Mouse (Mus musculus) urinary bladder, postnatal 10 days (tissue): ENCODE measurements around the gene Cpn1.
"Not testable (repeated sequence)": the region's sequence is repeated elsewhere in the genome, so short reads cannot be mapped to it uniquely, and the experiment has no call there.

Experiments
- DNase-seq: peaks from one replicate; pipeline ENCODE4 v3.0.0; 2022; ENCODE audit warnings: low spot score

Gene Cpn1

GRCm38 (mm10) chr19:43981992-43982391, 4.4 kb downstream of the Cpn1 start:
- no peak for DNase-seq

- no peak for DNase-seq
These were observed 5.6 kb downstream of the Cpn1 start for GRCm38 (mm10) chr19:43980711-43981110.

GRCm38 (mm10) chr19:43977799-43978198, 8.6 kb downstream of the Cpn1 start:
- no peak for DNase-seq

- DNase-seq: no peak
These were observed 9.7 kb downstream of the Cpn1 start for GRCm38 (mm10) chr19:43976661-43977060.

GRCm38 (mm10) chr19:43974221-43974620, 12.1 kb downstream of the Cpn1 start:
- no peak for DNase-seq

GRCm38 (mm10) chr19:43973711-43974110, 12.6 kb downstream of the Cpn1 start:
- no peak for DNase-seq

GRCm38 (mm10) chr19:43972129-43972528, 14.2 kb downstream of the Cpn1 start:
- DNase-seq: no peak

GRCm38 (mm10) chr19:43968436-43969026, 17.8 kb downstream of the Cpn1 start:
- no peak for DNase-seq

- DNase-seq: no peak
These were observed 19.9 kb downstream of the Cpn1 start for GRCm38 (mm10) chr19:43966481-43966880.

- DNase-seq: no peak
These were observed 20.8 kb downstream of the Cpn1 start for GRCm38 (mm10) chr19:43965496-43966085.

- DNase-seq: no peak
These were observed 23.6 kb downstream of the Cpn1 start for GRCm38 (mm10) chr19:43962795-43963194.

GRCm38 (mm10) chr19:43961185-43961584, 25.2 kb downstream of the Cpn1 start:
- DNase-seq: no peak

- no peak for DNase-seq
These were observed 26.3 kb downstream of the Cpn1 start for GRCm38 (mm10) chr19:43960014-43960413.

- DNase-seq: peak; percentile 48
These were observed 27.2 kb downstream of the Cpn1 start for GRCm38 (mm10) chr19:43959162-43959561.

GRCm38 (mm10) chr19:43957881-43958280, 28.5 kb downstream of the Cpn1 start:
- DNase-seq: no peak

- no peak for DNase-seq
These were observed 29.0 kb downstream of the Cpn1 start for GRCm38 (mm10) chr19:43957402-43957801.

- DNase-seq: no peak
These were observed 31.1 kb downstream of the Cpn1 start for GRCm38 (mm10) chr19:43955266-43955665.

GRCm38 (mm10) chr19:43954864-43955263, 31.5 kb downstream of the Cpn1 start:
- DNase-seq: no peak

- DNase-seq: not testable (repeated sequence)
These were observed 33.4 kb downstream of the Cpn1 start for GRCm38 (mm10) chr19:43952936-43953335.

GRCm38 (mm10) chr19:43949111-43949810, 37.1 kb downstream of the Cpn1 start:
- no peak for DNase-seq

GRCm38 (mm10) chr19:43944566-43944965, 41.8 kb downstream of the Cpn1 start:
- DNase-seq: no peak

GRCm38 (mm10) chr19:43943076-43943475, 43.3 kb downstream of the Cpn1 start:
- no peak for DNase-seq
